Mouse (Mus musculus): ENCODE measurements around the gene Pygo2.

The Pygo2 gene

DNA sequence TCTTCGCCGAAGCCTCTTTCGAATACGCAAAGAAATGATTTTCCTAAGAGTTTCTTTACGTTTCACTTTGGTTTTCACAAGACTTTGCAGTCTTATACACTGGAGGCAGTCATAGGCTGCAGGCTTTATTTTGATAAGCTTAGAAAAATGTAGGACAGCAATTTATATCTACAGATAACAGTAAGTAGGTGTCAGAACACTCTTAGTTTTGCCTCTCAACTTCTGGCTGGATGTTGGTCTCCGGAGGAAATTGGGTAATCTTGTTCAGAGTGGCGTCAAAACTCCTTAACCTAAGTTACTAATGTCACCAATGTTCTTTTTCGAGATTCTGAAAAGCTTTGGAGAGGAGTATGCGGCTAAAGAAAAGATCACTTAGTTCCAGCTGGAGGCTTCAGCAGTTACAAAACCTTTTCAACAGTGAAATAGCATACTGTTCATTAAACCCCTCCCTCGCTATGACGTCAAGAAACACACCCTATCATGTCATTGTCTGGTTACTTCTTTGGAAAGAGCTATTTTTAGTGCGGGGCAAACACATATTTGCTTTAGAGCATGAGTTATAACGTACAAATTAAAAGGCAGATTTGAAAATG is 28.5 kb downstream of the Pygo2 start:
- DNase-seq: no peak

DNA sequence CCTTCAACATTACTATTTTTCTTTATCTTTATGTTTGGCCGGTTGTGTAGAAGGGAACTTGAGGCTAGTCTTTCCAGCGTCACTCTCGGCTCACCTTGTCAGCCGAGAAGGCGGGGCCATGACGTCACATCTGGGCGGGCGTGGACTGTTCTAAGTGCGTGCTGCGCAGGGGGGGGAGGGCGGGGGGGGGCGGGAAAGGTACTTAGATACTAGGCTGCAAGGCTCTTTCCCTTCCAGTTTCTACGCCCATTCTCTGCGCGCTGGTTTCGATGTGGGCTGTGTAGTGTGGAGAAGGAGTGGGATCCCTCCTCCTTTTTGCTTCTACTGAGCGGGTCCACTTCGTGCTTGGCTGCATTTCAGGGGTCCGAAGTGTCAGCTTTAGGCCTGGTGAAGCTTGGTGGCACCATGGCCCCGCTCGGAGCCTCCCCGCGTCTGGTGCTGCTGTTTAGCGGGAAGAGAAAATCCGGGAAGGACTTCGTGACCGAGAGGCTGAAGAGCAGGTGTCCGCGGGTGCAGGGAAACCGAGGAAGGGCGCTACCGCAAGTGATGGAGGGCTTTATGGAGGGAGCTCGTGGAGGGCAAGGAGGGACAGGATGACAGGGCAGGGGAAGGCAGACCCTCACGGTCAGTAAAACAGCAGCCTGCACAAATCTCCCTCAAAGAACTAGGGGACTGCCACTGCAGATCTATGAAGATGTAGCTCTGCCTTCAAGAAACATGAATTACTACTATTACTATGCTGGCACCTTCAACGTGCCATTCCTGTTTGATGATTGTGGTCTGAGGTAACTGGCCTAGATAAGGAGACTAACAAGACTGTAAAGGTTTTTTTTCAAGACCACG is 29.2 kb downstream of the Pygo2 start:
- DNase-seq: peak; percentile 86

DNA sequence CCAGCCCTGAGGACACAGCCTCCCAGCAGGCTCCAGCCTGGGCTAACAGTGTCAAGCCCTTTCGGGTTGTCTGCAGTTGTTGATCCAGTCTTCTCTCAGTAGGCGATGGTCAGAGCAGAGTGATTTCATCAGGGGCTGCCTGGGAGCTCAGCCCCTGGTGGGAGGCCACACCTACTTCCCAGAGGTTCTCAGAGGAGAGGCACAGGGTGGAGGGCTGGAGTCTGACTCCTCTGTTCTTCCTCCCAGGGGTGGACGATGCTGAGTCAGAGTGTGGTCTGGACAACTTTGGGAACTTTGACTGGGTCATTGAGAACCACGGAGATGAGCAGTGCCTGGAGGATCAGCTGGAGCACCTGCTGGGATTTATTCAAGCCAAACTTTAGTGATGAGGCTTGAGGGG is 38.3 kb downstream of the Pygo2 start:
- DNase-seq: no peak

DNA sequence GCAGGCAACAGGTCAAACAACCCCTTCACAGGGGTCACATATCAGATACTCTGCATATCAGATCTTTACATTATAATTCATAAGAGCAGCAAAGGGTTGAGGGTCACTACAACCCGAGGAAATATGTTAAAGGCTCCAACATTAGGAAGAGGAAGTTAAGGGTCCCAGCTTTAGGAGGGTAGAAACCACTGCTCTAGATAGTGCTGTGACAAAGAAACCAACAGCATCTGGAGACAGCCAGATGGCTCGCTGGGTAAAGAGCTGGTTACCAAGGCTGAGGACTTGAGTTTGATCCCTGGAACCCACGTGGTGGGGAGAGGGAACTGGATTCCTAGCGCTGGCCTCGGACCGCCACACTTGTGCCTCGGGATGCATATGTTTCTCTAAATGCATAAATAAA is 42.3 kb downstream of the Pygo2 start:
- DNase-seq: no peak

DNA sequence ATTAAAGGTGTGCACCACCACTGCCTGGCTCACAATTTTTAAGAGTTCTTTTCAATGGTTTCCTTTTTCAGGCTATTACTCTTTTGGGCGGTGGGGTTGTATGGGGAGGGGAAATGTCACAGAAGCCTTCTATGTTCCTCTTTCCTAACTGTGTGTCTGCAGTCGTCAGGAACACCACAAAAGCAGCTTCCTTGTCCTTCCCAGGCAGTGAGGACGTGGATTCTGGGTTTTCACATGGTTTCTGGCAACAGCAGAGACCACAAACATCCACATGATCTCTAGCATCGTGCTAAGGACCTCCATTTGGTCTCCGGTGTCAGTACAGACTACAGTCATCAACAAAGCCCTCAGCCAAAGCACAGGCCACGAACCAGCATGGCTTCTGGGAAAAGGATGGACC is 43.8 kb downstream of the Pygo2 start:
- DNase-seq: no peak

DNA sequence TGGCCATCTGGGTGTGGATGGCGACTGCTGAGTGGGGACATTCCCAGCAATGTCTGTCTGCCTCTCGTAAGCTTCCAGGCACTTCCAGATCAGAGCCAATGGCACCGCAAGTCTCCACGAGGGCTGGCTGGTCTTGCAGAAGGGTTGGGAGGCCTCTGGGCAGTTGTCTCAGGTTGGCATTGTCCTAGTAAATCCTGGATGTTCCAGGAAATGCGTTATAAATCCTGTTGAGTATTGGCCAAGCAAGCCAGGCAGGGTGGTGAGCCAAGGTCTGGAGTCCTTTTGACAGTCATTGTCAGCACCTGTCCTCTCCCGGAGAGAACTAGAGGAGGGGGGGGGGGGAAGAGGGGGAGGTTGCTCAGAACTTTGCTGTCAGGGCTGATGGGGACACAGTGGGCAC is 49.0 kb downstream of the Pygo2 start:
- DNase-seq: no peak

DNA sequence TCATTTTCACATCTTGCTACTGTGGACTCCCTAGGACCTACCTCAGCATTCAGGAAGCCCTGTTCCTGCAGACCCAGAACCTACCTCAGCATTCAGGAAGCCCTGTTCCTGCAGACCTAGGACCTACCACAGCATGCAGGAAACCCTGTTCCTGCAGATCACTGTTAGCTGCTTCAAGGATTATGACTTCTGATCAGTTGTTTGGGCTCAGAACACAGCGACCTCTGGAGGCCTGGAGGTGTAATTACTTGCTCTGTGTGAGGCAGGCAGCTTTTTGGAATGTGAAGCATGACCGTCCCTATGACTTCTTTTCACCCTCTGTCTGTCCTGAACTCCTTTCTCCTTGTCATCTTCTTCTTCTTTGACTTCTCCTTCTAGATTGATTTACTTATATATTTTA is 51.5 kb downstream of the Pygo2 start:
- DNase-seq: no peak

DNA sequence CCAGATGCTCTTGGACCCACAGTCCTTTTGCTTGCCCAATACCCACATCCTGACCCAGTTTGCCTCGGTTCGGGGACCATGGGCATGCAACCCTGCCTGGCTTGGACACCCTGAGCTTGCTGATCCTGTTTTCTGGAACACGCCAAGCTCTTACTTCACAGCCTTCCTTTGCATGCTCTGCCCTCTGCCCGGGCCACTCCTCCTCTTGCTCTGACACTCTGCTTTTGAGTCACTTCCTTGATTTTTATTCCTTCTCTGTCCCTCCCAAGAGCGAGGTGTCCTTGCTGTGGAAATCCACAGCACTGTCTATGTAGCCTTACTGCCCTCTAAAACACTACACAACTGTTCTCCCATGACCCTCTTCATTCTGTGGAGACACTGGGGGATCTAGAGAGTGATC is 52.2 kb downstream of the Pygo2 start:
- DNase-seq: no peak
